Mouse (Mus musculus): ENCODE results near the gene Chek2.

Chek2 gene

GRCm38 (mm10) chr5:110839678-110840365, at the start of gene Chek2, which contains the start of gene Hscb:
Gene Chek2, plus strand, starts transcription at chr5:110839979.
Gene Hscb, minus strand, starts transcription at chr5:110839777.
- DNase-seq (ENCODE audit: low spot score): peak; percentile 98

- no peak for DNase-seq (ENCODE audit: low spot score)
These were observed 45.4 kb upstream of the Chek2 start for GRCm38 (mm10) chr5:110794363-110794762.

GRCm38 (mm10) chr5:110797696-110798095, 42.1 kb upstream of the Chek2 start:
- no peak for DNase-seq (ENCODE audit: low spot score)

GRCm38 (mm10) chr5:110801036-110801624, 38.6 kb upstream of the Chek2 start:
- DNase-seq (ENCODE audit: low spot score): no peak

- DNase-seq (ENCODE audit: low spot score): no peak
These were observed 37.6 kb upstream of the Chek2 start for GRCm38 (mm10) chr5:110802186-110802585.

- no peak for DNase-seq (ENCODE audit: low spot score)
These were observed 37.0 kb upstream of the Chek2 start for GRCm38 (mm10) chr5:110802809-110803208.

GRCm38 (mm10) chr5:110804012-110804743, 35.6 kb upstream of the Chek2 start:
- DNase-seq (ENCODE audit: low spot score): peak; percentile 36

GRCm38 (mm10) chr5:110806154-110806553, 33.6 kb upstream of the Chek2 start:
- no peak for DNase-seq (ENCODE audit: low spot score)

- DNase-seq (ENCODE audit: low spot score): no peak
These were observed 33.1 kb upstream of the Chek2 start for GRCm38 (mm10) chr5:110806676-110807075.

- DNase-seq (ENCODE audit: low spot score): no peak
These were observed 32.3 kb upstream of the Chek2 start for GRCm38 (mm10) chr5:110807453-110807852.

GRCm38 (mm10) chr5:110808061-110808631, 31.6 kb upstream of the Chek2 start:
- peak; percentile 75 for DNase-seq (ENCODE audit: low spot score)

- DNase-seq (ENCODE audit: low spot score): peak; percentile 27
These were observed 30.7 kb upstream of the Chek2 start for GRCm38 (mm10) chr5:110808821-110809666.

- peak; percentile 100 for DNase-seq (ENCODE audit: low spot score)
These were observed 30.0 kb upstream of the Chek2 start, which contains the start of gene Ulk1 for GRCm38 (mm10) chr5:110809667-110810325. Gene Ulk1, minus strand, starts transcription at chr5:110810097.

GRCm38 (mm10) chr5:110824421-110824820, 15.4 kb upstream of the Chek2 start:
- no peak for DNase-seq (ENCODE audit: low spot score)

- DNase-seq (ENCODE audit: low spot score): no peak
These were observed 12.8 kb upstream of the Chek2 start for GRCm38 (mm10) chr5:110826781-110827495.

- DNase-seq (ENCODE audit: low spot score): no peak
These were observed 12.2 kb upstream of the Chek2 start for GRCm38 (mm10) chr5:110827576-110827975.

- no peak for DNase-seq (ENCODE audit: low spot score)
These were observed 8.6 kb upstream of the Chek2 start for GRCm38 (mm10) chr5:110831036-110831720.

- DNase-seq (ENCODE audit: low spot score): peak; percentile 92
These were observed 3.8 kb upstream of the Chek2 start for GRCm38 (mm10) chr5:110835959-110836358.

- DNase-seq (ENCODE audit: low spot score): peak; percentile 53
These were observed 1.8 kb upstream of the Chek2 start for GRCm38 (mm10) chr5:110838016-110838415.

All from c-Kit-positive CD71-positive TER-119-positive erythroid progenitor cells, embryonic 14.5 days (primary cell).